Mouse (Mus musculus): Measurements from ENCODE around the gene Amer1.

The Amer1 gene

DNA sequence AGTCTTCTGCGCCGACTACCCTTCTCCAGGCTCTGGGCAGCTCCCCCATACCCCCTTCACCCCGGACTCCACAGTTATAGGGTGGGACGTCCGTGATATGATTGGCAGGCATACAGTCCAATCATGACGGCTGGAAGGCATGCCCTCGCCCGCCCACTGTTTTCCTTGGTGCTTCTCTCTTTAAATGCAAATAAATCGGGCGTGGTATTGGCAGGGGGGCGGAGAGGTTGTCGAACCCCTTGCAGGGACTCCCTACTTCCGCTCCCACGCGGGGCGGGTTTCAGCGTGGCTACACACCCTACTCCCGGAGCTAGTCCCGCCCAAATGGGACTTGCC is at the start of gene Amer1:
Gene Amer1 (minus strand): TSS at position 97 of the 336 bp plus-strand sequence.
- in situ Hi-C loops (cut with MboI, MseI), result no loop called here

DNA sequence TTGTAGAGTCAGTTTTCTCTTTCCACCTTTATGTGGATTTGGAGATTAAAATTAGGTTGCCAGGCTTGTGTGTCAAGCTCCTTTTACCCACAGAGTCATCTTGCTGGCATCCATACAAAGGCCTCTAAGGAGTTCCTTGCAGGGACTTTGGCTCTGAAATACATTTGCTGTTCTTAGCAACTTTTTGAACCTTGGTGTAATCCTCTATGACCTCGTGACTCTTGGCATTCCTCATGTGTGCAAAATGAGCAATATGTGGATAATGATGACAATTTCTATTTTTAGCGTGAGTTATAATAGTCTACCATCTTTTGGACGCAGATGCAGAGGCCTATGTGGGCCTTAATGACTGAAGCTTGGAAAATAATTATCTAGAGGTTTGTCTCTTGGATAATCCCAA is 12.5 kb upstream of the Amer1 start:
- in situ Hi-C loops (cut with MboI, MseI), result no loop called here

DNA sequence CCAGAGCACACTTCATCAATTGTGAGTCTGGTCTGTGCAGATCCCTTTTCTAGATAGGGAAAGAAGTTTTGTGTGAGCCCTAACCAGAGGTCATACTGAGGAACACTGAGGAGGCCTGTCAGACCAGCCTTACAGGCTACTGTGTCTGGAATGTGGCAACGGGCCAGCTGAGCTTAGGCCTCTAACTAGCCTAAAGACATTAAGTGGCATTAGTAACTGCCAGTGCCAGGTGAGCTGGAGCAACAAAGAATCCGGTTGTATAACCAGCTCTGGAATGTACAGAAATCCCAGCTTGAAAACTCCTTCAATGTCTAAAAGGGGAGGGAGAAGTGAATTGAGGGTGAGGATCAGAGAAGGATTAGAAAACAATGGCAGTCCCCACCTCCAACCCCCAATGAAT is 1.2 kb upstream of the Amer1 start:
- in situ Hi-C loops (cut with MboI, MseI), result no loop called here

DNA sequence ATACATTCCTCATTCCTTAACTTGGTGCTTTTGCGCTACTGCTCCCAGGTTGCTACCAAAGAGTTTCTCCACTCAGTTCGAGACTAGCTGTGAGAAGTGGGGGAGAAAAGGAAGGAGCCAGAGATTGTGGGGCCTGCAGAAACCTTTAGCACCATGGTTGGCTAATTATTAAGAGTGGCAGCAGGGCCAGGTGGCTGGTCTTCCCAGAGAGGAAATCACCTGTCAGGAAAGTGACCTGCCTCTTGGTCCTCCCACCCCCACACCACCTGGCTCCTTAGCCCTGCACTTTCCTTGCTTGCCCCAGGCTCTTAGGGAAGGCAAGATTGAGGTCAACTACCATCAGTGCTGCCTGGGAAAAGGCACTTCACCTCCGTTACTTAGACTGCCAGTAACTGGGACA is 469 bp upstream of the Amer1 start:
- in situ Hi-C loops (cut with MboI, MseI), result no loop called here

DNA sequence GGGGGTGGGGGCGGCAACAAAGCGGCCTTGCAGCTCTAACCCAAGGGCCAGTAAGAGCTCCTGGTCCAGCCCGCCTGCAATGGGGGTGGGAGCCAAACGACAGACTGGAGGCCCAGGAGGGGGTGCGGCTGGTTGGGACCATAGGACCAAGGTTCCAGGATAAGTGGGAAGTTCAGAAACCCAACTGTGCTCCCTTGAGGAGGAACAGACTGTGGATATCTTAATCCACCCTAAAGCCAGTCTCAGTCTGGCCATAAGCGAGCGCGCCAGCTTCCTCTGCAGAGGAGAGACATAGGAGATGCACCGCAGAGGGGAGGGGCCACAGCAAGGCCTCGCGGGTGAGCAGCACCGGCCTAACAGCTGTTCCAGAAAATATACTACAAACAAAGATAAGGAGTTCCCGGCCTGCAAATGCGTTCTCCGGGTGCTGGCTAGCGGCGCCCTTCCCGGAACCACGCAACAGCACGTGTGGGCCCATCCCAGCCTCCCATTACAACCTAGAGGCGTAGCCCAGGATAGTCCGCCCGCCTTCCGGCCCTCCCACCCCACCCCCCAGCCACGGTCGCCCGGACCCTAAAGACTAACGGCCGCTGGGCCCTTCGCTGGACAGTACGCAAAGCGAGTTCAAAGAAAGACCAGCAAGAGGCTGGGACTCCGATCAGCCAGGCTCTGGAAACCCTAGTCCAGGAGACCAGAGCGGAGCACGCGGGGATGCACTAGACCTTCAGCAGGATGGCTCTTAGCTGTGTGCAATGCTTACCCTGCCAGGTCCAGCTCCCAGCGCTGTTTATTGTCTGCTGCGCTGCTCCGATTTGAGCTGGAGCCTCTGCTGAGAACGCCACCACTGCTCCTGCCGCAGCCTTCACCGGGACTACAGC is 535 bp downstream of the Amer1 start:
- in situ Hi-C loops (cut with MboI, MseI), result no loop called here

DNA sequence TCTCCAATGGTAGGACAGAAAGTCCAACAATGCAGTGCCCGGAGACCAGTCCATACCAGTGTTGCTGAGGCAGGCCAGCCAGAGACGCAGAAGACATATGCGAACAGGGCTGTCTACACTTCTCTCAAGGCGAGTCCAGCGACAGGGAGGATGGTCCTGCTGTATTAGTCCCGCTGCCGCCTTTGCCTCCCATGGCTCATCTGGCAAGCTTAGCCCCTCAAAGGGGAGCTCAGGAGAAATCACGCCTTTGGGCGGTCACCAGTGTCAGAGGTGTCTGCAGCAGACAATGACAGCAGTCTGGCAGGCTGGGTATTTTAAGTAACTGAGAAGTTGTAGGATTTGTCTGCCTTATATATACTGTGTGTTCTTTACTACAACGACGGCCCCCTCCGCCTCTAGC is 1.3 kb downstream of the Amer1 start:
- in situ Hi-C loops (cut with MboI, MseI), result no loop called here

DNA sequence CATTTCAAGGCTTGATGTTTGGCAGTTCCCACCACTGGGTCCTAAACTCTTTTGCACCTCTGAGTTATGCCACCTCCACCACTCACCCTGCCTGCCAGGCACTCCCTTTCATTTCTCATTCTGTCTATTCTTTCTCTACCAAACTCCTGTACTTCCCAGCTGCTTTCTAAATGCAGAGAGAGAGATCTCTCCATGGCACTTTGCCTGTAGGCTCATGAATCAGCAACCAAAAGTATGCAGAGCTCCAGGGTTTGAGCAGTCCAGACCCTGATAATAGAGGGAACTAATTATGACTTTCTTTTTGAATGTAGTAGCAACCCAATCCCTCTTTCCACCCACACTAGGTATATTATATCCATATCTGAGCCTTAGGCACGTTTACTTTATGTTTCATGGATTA is 2.4 kb downstream of the Amer1 start:
- in situ Hi-C loops (cut with MboI, MseI), result no loop called here

DNA sequence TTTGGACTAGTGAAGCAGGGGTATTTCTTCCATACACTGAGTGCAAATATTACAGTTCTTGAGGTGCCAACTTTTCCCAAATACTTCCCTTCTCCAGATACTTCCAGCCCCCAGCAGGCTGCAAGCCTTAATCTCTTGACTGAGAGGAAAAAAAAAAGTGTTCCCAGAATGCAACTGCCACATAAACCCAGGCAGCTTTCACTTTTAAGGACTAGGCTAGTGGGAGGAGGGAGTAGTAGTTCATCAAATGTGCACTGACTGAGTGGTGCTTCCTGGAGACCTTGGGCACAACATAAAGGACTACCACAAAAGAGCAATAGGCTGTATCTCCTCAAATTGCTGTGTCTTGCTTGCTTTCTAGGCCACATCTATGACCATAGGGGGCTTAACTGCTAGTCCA is 3.4 kb downstream of the Amer1 start:
- in situ Hi-C loops (cut with MboI, MseI), result no loop called here

DNA sequence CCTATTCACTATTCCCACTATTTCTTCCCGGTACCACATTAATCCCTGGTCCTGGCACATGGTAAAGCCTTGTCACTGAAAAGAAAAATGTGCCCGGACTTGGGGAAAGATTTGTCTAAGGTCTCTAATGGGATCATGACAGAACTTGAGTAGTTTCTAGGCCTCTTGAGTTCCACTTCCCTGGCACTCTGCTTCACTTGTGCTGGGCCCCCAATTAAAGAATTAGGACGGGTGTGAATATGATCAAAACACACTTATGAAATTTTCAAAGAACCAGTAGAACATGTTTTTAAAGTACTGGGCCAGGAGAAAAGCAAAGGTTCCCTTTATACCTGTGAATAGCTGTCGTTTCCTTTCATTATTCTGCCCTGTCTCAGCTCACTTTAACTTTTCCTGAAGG is 6.2 kb downstream of the Amer1 start:
- in situ Hi-C loops (cut with MboI, MseI), result no loop called here

DNA sequence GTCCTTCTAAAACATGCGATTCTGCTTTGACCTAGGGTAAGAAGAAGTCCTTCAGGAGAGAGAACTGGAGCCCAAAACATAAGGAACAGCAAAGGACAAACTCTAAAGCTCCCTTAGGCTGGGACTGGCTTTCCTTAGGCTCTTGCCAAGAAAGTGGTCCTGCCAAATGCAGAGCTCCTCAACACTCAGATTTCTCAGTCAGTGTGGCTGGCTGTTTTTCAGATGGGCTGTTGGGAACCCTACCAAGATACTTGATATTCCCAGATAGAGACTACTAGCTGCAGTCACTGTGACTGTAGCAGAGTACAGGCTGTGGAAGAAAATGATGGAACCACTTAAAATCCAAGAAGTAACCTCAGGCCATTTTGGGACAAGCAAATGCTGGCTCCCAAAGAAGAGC is 7.4 kb downstream of the Amer1 start:
- in situ Hi-C loops (cut with MboI, MseI), result no loop called here

DNA sequence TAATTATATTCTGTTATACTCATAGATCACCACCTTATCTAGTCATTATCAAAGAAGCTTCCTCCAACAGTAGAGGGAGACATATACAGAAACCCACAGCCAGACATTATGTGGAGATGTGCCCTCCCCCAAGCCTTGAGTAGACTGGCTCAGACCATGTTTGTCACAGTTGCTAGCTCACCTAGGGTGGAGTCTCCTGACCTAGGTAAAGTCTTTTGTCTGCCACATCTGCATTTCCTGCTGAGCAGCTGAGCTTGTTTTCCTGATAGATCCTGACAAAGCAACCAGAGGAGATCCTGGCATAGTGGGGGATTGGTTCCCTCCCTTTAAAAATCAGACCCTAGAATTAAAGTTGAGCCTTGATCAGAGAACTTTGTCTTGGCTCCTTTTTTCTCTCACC is 71.6 kb downstream of the Amer1 start:
- in situ Hi-C loops (cut with MboI, MseI), result loop anchor here in 1 of 2 experiments (25.0 kb wide), 1 partner anchor 511 kb away; no protein-coding TSS in a partner anchor
